Mouse (Mus musculus): ENCODE results near the gene Clcn7. TPM values are rescaled to one million over a fixed set of nuclear protein-coding genes. Genes with fewer than 3 reads are reported as not detected.

Clcn7 gene
- polyA plus RNA-seq, 1 experiment = 41.4 TPM

- no peak for TF ChIP-seq POLR2A (IDR thresholded peaks at IDR 0.05; ENCODE audit: borderline replicate concordance, extremely low read depth, insufficient read depth, insufficient read length, poor library complexity, severe bottlenecking)
- DNase-seq (ENCODE audit: low read depth) = no peak
Measured at GRCm38 (mm10) chr17:25130060-25130459, 3.1 kb upstream of the Clcn7 start.

- no peak for TF ChIP-seq POLR2A (IDR thresholded peaks at IDR 0.05; ENCODE audit: borderline replicate concordance, extremely low read depth, insufficient read depth, insufficient read length, poor library complexity, severe bottlenecking)
- no peak for TF ChIP-seq CTCF (IDR thresholded peaks at IDR 0.05; ENCODE audit: borderline replicate concordance, extremely low read depth, insufficient read depth, insufficient read length)
- no peak for DNase-seq (ENCODE audit: low read depth)
Measured at GRCm38 (mm10) chr17:25135622-25136021, 2.4 kb downstream of the Clcn7 start.

GRCm38 (mm10) chr17:25138803-25139202 is 5.6 kb downstream of the Clcn7 start:
- TF ChIP-seq CTCF (IDR thresholded peaks at IDR 0.05; ENCODE audit: borderline replicate concordance, extremely low read depth, insufficient read depth, insufficient read length) = no peak
- no peak for TF ChIP-seq POLR2A (IDR thresholded peaks at IDR 0.05; ENCODE audit: borderline replicate concordance, extremely low read depth, insufficient read depth, insufficient read length, poor library complexity, severe bottlenecking)
- no peak for DNase-seq (ENCODE audit: low read depth)

- DNase-seq (ENCODE audit: low read depth) = peak; percentile 3
- TF ChIP-seq POLR2A (IDR thresholded peaks at IDR 0.05; ENCODE audit: borderline replicate concordance, extremely low read depth, insufficient read depth, insufficient read length, poor library complexity, severe bottlenecking) (no peak), CTCF (IDR thresholded peaks at IDR 0.05; ENCODE audit: borderline replicate concordance, extremely low read depth, insufficient read depth, insufficient read length) (peak; percentile 41; the same call in 1 of the 2 replicates)
Measured at GRCm38 (mm10) chr17:25139960-25140359, 6.8 kb downstream of the Clcn7 start.

- no peak for DNase-seq (ENCODE audit: low read depth)
- TF ChIP-seq POLR2A (IDR thresholded peaks at IDR 0.05; ENCODE audit: borderline replicate concordance, extremely low read depth, insufficient read depth, insufficient read length, poor library complexity, severe bottlenecking) = no peak
- TF ChIP-seq CTCF (IDR thresholded peaks at IDR 0.05; ENCODE audit: borderline replicate concordance, extremely low read depth, insufficient read depth, insufficient read length) = no peak
Measured at GRCm38 (mm10) chr17:25162161-25162560, 29.0 kb downstream of the Clcn7 start, which contains the start of gene Ccdc154. TSS of gene Ccdc154 (plus strand) at chr17:25162461.

GRCm38 (mm10) chr17:25163387-25163786 is 30.2 kb downstream of the Clcn7 start:
- no peak for DNase-seq (ENCODE audit: low read depth)
- TF ChIP-seq POLR2A (IDR thresholded peaks at IDR 0.05; ENCODE audit: borderline replicate concordance, extremely low read depth, insufficient read depth, insufficient read length, poor library complexity, severe bottlenecking) (no peak), CTCF (IDR thresholded peaks at IDR 0.05; ENCODE audit: borderline replicate concordance, extremely low read depth, insufficient read depth, insufficient read length) (no peak)

- no peak for TF ChIP-seq CTCF (IDR thresholded peaks at IDR 0.05; ENCODE audit: borderline replicate concordance, extremely low read depth, insufficient read depth, insufficient read length)
- TF ChIP-seq POLR2A (IDR thresholded peaks at IDR 0.05; ENCODE audit: borderline replicate concordance, extremely low read depth, insufficient read depth, insufficient read length, poor library complexity, severe bottlenecking) = no peak
- DNase-seq (ENCODE audit: low read depth) = no peak
Measured at GRCm38 (mm10) chr17:25164770-25165169, 31.6 kb downstream of the Clcn7 start.

- TF ChIP-seq CTCF (IDR thresholded peaks at IDR 0.05; ENCODE audit: borderline replicate concordance, extremely low read depth, insufficient read depth, insufficient read length) (no peak), POLR2A (IDR thresholded peaks at IDR 0.05; ENCODE audit: borderline replicate concordance, extremely low read depth, insufficient read depth, insufficient read length, poor library complexity, severe bottlenecking) (no peak)
- no peak for DNase-seq (ENCODE audit: low read depth)
Measured at GRCm38 (mm10) chr17:25165970-25166671, 32.9 kb downstream of the Clcn7 start.

- no peak for TF ChIP-seq POLR2A (IDR thresholded peaks at IDR 0.05; ENCODE audit: borderline replicate concordance, extremely low read depth, insufficient read depth, insufficient read length, poor library complexity, severe bottlenecking)
- no peak for TF ChIP-seq CTCF (IDR thresholded peaks at IDR 0.05; ENCODE audit: borderline replicate concordance, extremely low read depth, insufficient read depth, insufficient read length)
- DNase-seq (ENCODE audit: low read depth) = no peak
Measured at GRCm38 (mm10) chr17:25169706-25170105, 36.5 kb downstream of the Clcn7 start.

GRCm38 (mm10) chr17:25172558-25172957 is 39.4 kb downstream of the Clcn7 start:
- TF ChIP-seq POLR2A (IDR thresholded peaks at IDR 0.05; ENCODE audit: borderline replicate concordance, extremely low read depth, insufficient read depth, insufficient read length, poor library complexity, severe bottlenecking) (no peak), CTCF (IDR thresholded peaks at IDR 0.05; ENCODE audit: borderline replicate concordance, extremely low read depth, insufficient read depth, insufficient read length) (no peak)
- DNase-seq (ENCODE audit: low read depth) = no peak

- TF ChIP-seq POLR2A (IDR thresholded peaks at IDR 0.05; ENCODE audit: borderline replicate concordance, extremely low read depth, insufficient read depth, insufficient read length, poor library complexity, severe bottlenecking) = no peak
- no peak for TF ChIP-seq CTCF (IDR thresholded peaks at IDR 0.05; ENCODE audit: borderline replicate concordance, extremely low read depth, insufficient read depth, insufficient read length)
Measured at GRCm38 (mm10) chr17:25175411-25175810, 42.2 kb downstream of the Clcn7 start, which contains the start of gene Gm38655. TSS of gene Gm38655 (minus strand) at chr17:25175471.

GRCm38 (mm10) chr17:25183232-25183631 is 50.0 kb downstream of the Clcn7 start:
- TF ChIP-seq CTCF (IDR thresholded peaks at IDR 0.05; ENCODE audit: borderline replicate concordance, extremely low read depth, insufficient read depth, insufficient read length) = no peak
- no peak for TF ChIP-seq POLR2A (IDR thresholded peaks at IDR 0.05; ENCODE audit: borderline replicate concordance, extremely low read depth, insufficient read depth, insufficient read length, poor library complexity, severe bottlenecking)
- no peak for DNase-seq (ENCODE audit: low read depth)

More at GRCm38 (mm10) chr17:25175411-25175810, 42.2 kb downstream of the Clcn7 start, which contains the start of gene Gm38655:
- no peak for DNase-seq (ENCODE audit: low read depth)
